Mouse (Mus musculus) left cerebral cortex, adult 2 months (tissue): ENCODE measurements at regions not wholly inside any gene's neighbourhood (a gene's known extent, or its start where the extent isn't known, plus 50 kb on each side); places are given as distances from the start of the nearest gene placed in this dataset.

Experiments
- DNase-seq, 2 experiments: peaks; one replicate each; pipeline ENCODE4 v3.0.0; 2021 to 2022; ENCODE audit warnings: low spot score in 2 of 2, mixed read lengths in 1 of 2; ENCODE audit errors: extremely low spot score in 1 of 2
- H3K27ac ChIP-seq: fragments of 200-600 bp; 2 replicates; pipeline ENCODE4 v1.8.1; 2022
- H3K4me3 ChIP-seq: fragments of 200-600 bp; 2 replicates; pipeline ENCODE4 v1.8.1; 2022
- CTCF ChIP-seq: fragments of 200-600 bp; IDR thresholded peaks from 2 replicates; pipeline ENCODE4 v1.8.1; 2022; ENCODE audit warnings: antibody characterized with exemption, mild to moderate bottlenecking, moderate library complexity
- intact Hi-C: fragments of 180-260 bp; cut with DNase I; formaldehyde crosslinking; loops from one replicate; pipeline ENCODE4 v1.15.1; 2025

GRCm38 (mm10) chr12:9358872-9359271 is 211.0 kb upstream of the Osr1 start:
- no peak overlapping the region for H3K4me3 ChIP-seq
- TF ChIP-seq CTCF: no peak
- intact Hi-C loops: no loop called here
- no peak for DNase-seq
- H3K27ac ChIP-seq: no peak overlapping the region

- DNase-seq: no peak
- no peak overlapping the region for H3K4me3 ChIP-seq
- TF ChIP-seq CTCF: no peak
- no peak overlapping the region for H3K27ac ChIP-seq
- intact Hi-C loops: no loop called here
These were observed 204.0 kb upstream of the Osr1 start for GRCm38 (mm10) chr12:9365931-9366330.

- no peak for TF ChIP-seq CTCF
- no peak overlapping the region for H3K27ac ChIP-seq
- intact Hi-C loops: no loop called here
- H3K4me3 ChIP-seq: no peak overlapping the region
- DNase-seq: no peak
These were observed 201.2 kb upstream of the Osr1 start for GRCm38 (mm10) chr12:9368682-9369081.

GRCm38 (mm10) chr12:9401956-9402355 is 168.0 kb upstream of the Osr1 start:
- DNase-seq: no peak
- Histone ChIP-seq H3K27ac (no peak overlapping the region), H3K4me3 (no peak overlapping the region)
- TF ChIP-seq CTCF: no peak
- intact Hi-C loops: no loop called here

- TF ChIP-seq CTCF: no peak
- Histone ChIP-seq H3K27ac (no peak overlapping the region), H3K4me3 (no peak overlapping the region)
- DNase-seq: no peak
- intact Hi-C loops: no loop called here
These were observed 164.9 kb upstream of the Osr1 start for GRCm38 (mm10) chr12:9404981-9405380.

- Histone ChIP-seq H3K4me3 (no peak overlapping the region), H3K27ac (no peak overlapping the region)
- DNase-seq: no peak
- TF ChIP-seq CTCF: no peak
- intact Hi-C loops: no loop called here
These were observed 150.6 kb upstream of the Osr1 start for GRCm38 (mm10) chr12:9419311-9419710.

GRCm38 (mm10) chr12:9430656-9431055 is 139.3 kb upstream of the Osr1 start:
- Histone ChIP-seq H3K4me3 (no peak overlapping the region), H3K27ac (no peak overlapping the region)
- DNase-seq: no peak
- intact Hi-C loops: no loop called here
- TF ChIP-seq CTCF: no peak

GRCm38 (mm10) chr12:9438575-9439161 is 131.2 kb upstream of the Osr1 start:
- intact Hi-C loops: no loop called here
- Histone ChIP-seq H3K27ac (no peak overlapping the region), H3K4me3 (no peak overlapping the region)
- DNase-seq: no peak
- no peak for TF ChIP-seq CTCF

GRCm38 (mm10) chr12:9450620-9451019 is 119.3 kb upstream of the Osr1 start:
- Histone ChIP-seq H3K27ac (no peak overlapping the region), H3K4me3 (no peak overlapping the region)
- DNase-seq: no peak
- TF ChIP-seq CTCF: no peak
- intact Hi-C loops: no loop called here

- intact Hi-C loops: no loop called here
- H3K27ac ChIP-seq: no peak overlapping the region
- no peak for TF ChIP-seq CTCF
- no peak for DNase-seq
- H3K4me3 ChIP-seq: no peak overlapping the region
These were observed 109.7 kb upstream of the Osr1 start for GRCm38 (mm10) chr12:9460193-9460592.

- Histone ChIP-seq H3K27ac (no peak overlapping the region), H3K4me3 (no peak overlapping the region)
- no peak for TF ChIP-seq CTCF
- no peak for DNase-seq
- intact Hi-C loops: no loop called here
These were observed 100.1 kb upstream of the Osr1 start for GRCm38 (mm10) chr12:9469655-9470470.

- no peak overlapping the region for H3K4me3 ChIP-seq
- intact Hi-C loops: no loop called here
- TF ChIP-seq CTCF: no peak
- DNase-seq: no peak
- H3K27ac ChIP-seq: no peak overlapping the region
These were observed 94.1 kb upstream of the Osr1 start for GRCm38 (mm10) chr12:9475836-9476235.

- no peak for DNase-seq
- TF ChIP-seq CTCF: no peak
These were observed 91.7 kb upstream of the Osr1 start for GRCm38 (mm10) chr12:9478201-9478600.

More at GRCm38 (mm10) chr12:9478201-9478600, 91.7 kb upstream of the Osr1 start:
- H3K27ac ChIP-seq: no peak overlapping the region
- no peak overlapping the region for H3K4me3 ChIP-seq
- intact Hi-C loops: no loop called here
